8 mouse cellular contexts compared by ENCODE assay signal in genomic region chr4:133083991-133084861, GRCm38 (mm10). TPM values are rescaled to one million over a fixed set of nuclear protein-coding genes. Genes with fewer than 3 reads are reported as not detected.
A peak's percentile ranks its signal among the peaks of the same experiment; 100 is the strongest.
DNase-seq lines count a peak whose midpoint lies in the region; ATAC-seq lines count a peak whose summit lies in the region.

No protein-coding gene starts in this region.

- H3K4me2 ChIP-seq in forebrain, embryonic 11.5 days (ENCODE audit: low read depth, low read length, severe bottlenecking) = no peak overlapping the region
- H3K4me2 ChIP-seq in hindbrain, embryonic 15.5 days = peak overlapping the region; percentile 92
- H3K4me2 ChIP-seq in liver, embryonic 11.5 days = peak overlapping the region; percentile 82

- no peak overlapping the region for H3K9ac ChIP-seq in forebrain, embryonic 11.5 days (ENCODE audit: low read length)
- peak overlapping the region; percentile 31 for H3K9ac ChIP-seq in hindbrain, embryonic 15.5 days
- H3K9ac ChIP-seq in liver, embryonic 11.5 days (ENCODE audit: low read depth, low read length) = no peak overlapping the region; the same call in 1 of the 2 replicates

- 0 out of 2 replicates have a peak overlapping the region, but pooled peaks have one; percentile 7 for H3K27ac ChIP-seq in forebrain, embryonic 10.5 days
- H3K27ac ChIP-seq in forebrain, embryonic 11.5 days (ENCODE audit: low read depth, low read length) = no peak overlapping the region
- H3K27ac ChIP-seq in hindbrain, embryonic 15.5 days (replicated peaks) = peak overlapping the region; percentile 83
- H3K27ac ChIP-seq in liver, embryonic 11.5 days (ENCODE audit: low read depth, low read length) = no peak overlapping the region

- H3K4me1 ChIP-seq in forebrain, embryonic 10.5 days = peaks cover 51% of the 10 kb centered on the region
- peaks cover 13% of the 10 kb centered on the region for H3K4me1 ChIP-seq in forebrain, embryonic 11.5 days (replicated peaks; ENCODE audit: control insufficient read depth, insufficient read depth, low read length)
- H3K4me1 ChIP-seq in hindbrain, embryonic 15.5 days (replicated peaks) = peaks cover 43% of the 10 kb centered on the region
- peaks cover 43% of the 10 kb centered on the region for H3K4me1 ChIP-seq in liver, embryonic 11.5 days (replicated peaks; ENCODE audit: control insufficient read depth, insufficient read depth, low read length)

- no peak for ATAC-seq in forebrain, embryonic 11.5 days (replicated peaks; ENCODE audit: low FRiP score)
- ATAC-seq in cerebellum, adult (ENCODE audit: insufficient number of reproducible peaks, low FRiP score, low TSS enrichment) = peak; percentile 22; the same call in 1 of the 2 replicates
- peak; percentile 29 for ATAC-seq in hindbrain, embryonic 15.5 days (ENCODE audit: low FRiP score, low read depth)
- ATAC-seq in liver, embryonic 11.5 days (replicated peaks; ENCODE audit: low FRiP score) = no peak
- ATAC-seq in erythroblast, adult 5-6 weeks (replicated peaks; ENCODE audit: low FRiP score, poor library complexity, severe bottlenecking) = no peak

- H3K9me3 ChIP-seq in forebrain, embryonic 10.5 days = no peaks in the 10 kb centered on the region
- no peaks in the 10 kb centered on the region for H3K9me3 ChIP-seq in forebrain, embryonic 11.5 days (ENCODE audit: control insufficient read depth, low read length)
- no peaks in the 10 kb centered on the region for H3K9me3 ChIP-seq in hindbrain, embryonic 15.5 days
- H3K9me3 ChIP-seq in liver, embryonic 11.5 days (ENCODE audit: control insufficient read depth, low read length) = no peaks in the 10 kb centered on the region

- no peaks in the 10 kb centered on the region; the same call in 1 of the 2 replicates for H3K36me3 ChIP-seq in forebrain, embryonic 10.5 days (replicated peaks)
- H3K36me3 ChIP-seq in forebrain, embryonic 11.5 days (ENCODE audit: control insufficient read depth, insufficient read depth, low read length) = no peaks in the 10 kb centered on the region
- H3K36me3 ChIP-seq in hindbrain, embryonic 15.5 days = no peaks in the 10 kb centered on the region
- no peaks in the 10 kb centered on the region for H3K36me3 ChIP-seq in liver, embryonic 11.5 days (ENCODE audit: control insufficient read depth, insufficient read depth, low read length)

- H3K27me3 ChIP-seq in forebrain, embryonic 10.5 days (ENCODE audit: poor library complexity, severe bottlenecking) = peaks cover 45% of the 10 kb centered on the region
- H3K27me3 ChIP-seq in forebrain, embryonic 11.5 days (ENCODE audit: control insufficient read depth, insufficient read depth, low read length) = peaks cover 8% of the 10 kb centered on the region
- no peaks in the 10 kb centered on the region for H3K27me3 ChIP-seq in hindbrain, embryonic 15.5 days
- H3K27me3 ChIP-seq in liver, embryonic 11.5 days (replicated peaks; ENCODE audit: control insufficient read depth, insufficient read depth, low read length) = peaks cover 18% of the 10 kb centered on the region

- DNase-seq in forebrain, embryonic 10.5 days (ENCODE audit: extremely low spot score, low spot score) = no peak
- DNase-seq in forebrain, embryonic 11.5 days (ENCODE audit: low spot score) = no peak
- DNase-seq in gastrocnemius, adult 8-10 months (ENCODE audit: low spot score in 2 of 2) = peak; percentile 81 to 88
- DNase-seq in liver, embryonic 11.5 days (ENCODE audit: low spot score) = no peak
- peak; percentile 56 for DNase-seq in ovary, postnatal 10 days (ENCODE audit: low spot score)

- H3K4me3 ChIP-seq in forebrain, embryonic 10.5 days = peak overlapping the region; percentile 56; the same call in 1 of the 2 replicates
- H3K4me3 ChIP-seq in forebrain, embryonic 11.5 days (ENCODE audit: low read depth, low read length) = no peak overlapping the region
- peak overlapping the region; percentile 36; the same call in 1 of the 2 replicates for H3K4me3 ChIP-seq in hindbrain, embryonic 15.5 days
- no peak overlapping the region for H3K4me3 ChIP-seq in liver, embryonic 11.5 days (ENCODE audit: low read depth, low read length)

- WGBS in forebrain, embryonic 10.5 days = 31% methylated on average over 3 of the region's 3 CpGs
- 33% methylated on average over 3 of the region's 3 CpGs for WGBS in forebrain, embryonic 11.5 days
- 7% methylated on average over 3 of the region's 3 CpGs for WGBS in hindbrain, embryonic 15.5 days
- 22% methylated on average over 3 of the region's 3 CpGs for WGBS in liver, embryonic 11.5 days

RNA-seq across cellular contexts. Expression of gene Wasf2, which starts 46.1 kb away (rescaled TPM):
- polyA plus RNA-seq in forebrain, embryonic 10.5 days (2016; fragmentation: Nextera tagmentation; extraction: Ambion mirVana) = 47.4 and 49.1 TPM in 2 replicates
- 28.8 and 33.2 TPM in 2 replicates for polyA plus RNA-seq in forebrain, embryonic 11.5 days (2014; fragmentation: Nextera tagmentation; extraction: Ambion mirVana)
- total RNA-seq in gastrocnemius, adult 8-10 months (2022) = 10 to 100 TPM; 18.8 to 27.9 (median 27.3) TPM
- polyA plus RNA-seq in hindbrain, embryonic 15.5 days (2015; fragmentation: Nextera tagmentation; extraction: Ambion mirVana) = 30.3 and 31.1 TPM in 2 replicates
- 32.1 and 42.2 TPM in 2 replicates for polyA plus RNA-seq in liver, embryonic 11.5 days (2014; fragmentation: Nextera tagmentation; extraction: Ambion mirVana)
- total RNA-seq in erythroblast, adult 5-6 weeks (2015; ENCODE audit: low replicate concordance) = 49.6 and 78.6 TPM in 2 replicates
- 40.3 and 58.8 TPM in 2 replicates for total RNA-seq in erythroblast, adult 5-6 weeks (2017; ENCODE audit: low replicate concordance)

Comparison
In these comparisons a context has a peak if more than half of its experiments do, and no peak if none do; other contexts are left out.
1. H3K27ac ChIP-seq: peak in forebrain, embryonic 10.5 days (single experiment) and hindbrain, embryonic 15.5 days (single experiment); none in forebrain, embryonic 11.5 days (single experiment) and liver, embryonic 11.5 days (single experiment).
2. H3K4me3 ChIP-seq: peak in forebrain, embryonic 10.5 days (single experiment) and hindbrain, embryonic 15.5 days (single experiment); none in forebrain, embryonic 11.5 days (single experiment) and liver, embryonic 11.5 days (single experiment).
3. DNase-seq: peak in gastrocnemius, adult 8-10 months (2 of 2) and ovary, postnatal 10 days (single experiment); none in forebrain, embryonic 10.5 days (single experiment), forebrain, embryonic 11.5 days (single experiment) and liver, embryonic 11.5 days (single experiment).
4. ATAC-seq: peak in cerebellum, adult (single experiment) and hindbrain, embryonic 15.5 days (single experiment); none in forebrain, embryonic 11.5 days (single experiment), liver, embryonic 11.5 days (single experiment) and erythroblast, adult 5-6 weeks (single experiment).